Mouse (Mus musculus) intestine, embryonic 16.5 days (tissue): ENCODE data around the gene Fbxo4. TPM values are rescaled to one million over a fixed set of nuclear protein-coding genes. Genes with fewer than 3 reads are reported as not detected.

Experiments
- ATAC-seq: fragments of 200-750 bp; cut with Nextera tagmentation; 2 replicates; pipeline ENCODE4 v1.8.0; 2017; ENCODE audit warnings: moderate TSS enrichment, moderate library complexity
- H3K27ac ChIP-seq: fragments of 300-500 bp; sonication (generic); 2 replicates; pipeline ENCODE4 v1.5.1; 2014; ENCODE audit warnings: mild to moderate bottlenecking, low read length
- H3K27me3 ChIP-seq: fragments of 300-500 bp; sonication (generic); replicated peaks from 2 replicates; pipeline ENCODE4 v1.6.1; 2014; ENCODE audit warnings: low read length, control low read depth, mixed read lengths; ENCODE audit not compliant: control insufficient read depth, insufficient read depth
- H3K36me3 ChIP-seq: fragments of 300-500 bp; sonication (generic); 2 replicates; pipeline ENCODE4 v1.6.1; 2014; ENCODE audit warnings: low read length, control low read depth; ENCODE audit not compliant: control insufficient read depth, insufficient read depth
- H3K4me1 ChIP-seq: fragments of 300-500 bp; sonication (generic); 2 replicates; pipeline ENCODE4 v1.6.1; 2014; ENCODE audit warnings: low read length, control low read depth, mixed read lengths; ENCODE audit not compliant: control insufficient read depth, insufficient read depth
- H3K4me2 ChIP-seq: fragments of 300-500 bp; sonication (generic); 2 replicates; pipeline ENCODE4 v1.6.1; 2014; ENCODE audit warnings: low read depth, low read length, control low read depth
- H3K4me3 ChIP-seq: fragments of 300-500 bp; sonication (generic); 2 replicates; pipeline ENCODE4 v1.5.1; 2014; ENCODE audit warnings: mild to moderate bottlenecking, low read length
- H3K9ac ChIP-seq: fragments of 300-500 bp; sonication (generic); 2 replicates; pipeline ENCODE4 v1.6.1; 2014; ENCODE audit warnings: low read depth, low read length
- H3K9me3 ChIP-seq: fragments of 300-500 bp; sonication (generic); 2 replicates; pipeline ENCODE4 v1.6.1; 2016; ENCODE audit warnings: low read length, control low read depth; ENCODE audit not compliant: control insufficient read depth
- WGBS: fragments of 180-500 bp; shearing (Covaris S2); extraction: QIAGEN DNeasy Blood & Tissue Kit; methylation state at CpG from one replicate; pipeline ENCODE4 v1.1.7; 2014; 5-methylcytosine and 5-hydroxymethylcytosine counted together
- polyA plus RNA-seq: library from polyadenylated mRNA; unstranded; fragments of >200 nt; fragmentation: Nextera tagmentation; extraction: Ambion mirVana; gene quantifications from 2 replicates; pipeline ENCODE4 v1.2.1, GENCODE M21; 2015

The Fbxo4 gene
- 9.5 and 9.7 TPM in 2 replicates for polyA plus RNA-seq

- Histone ChIP-seq H3K27me3 (no peaks in the 10 kb centered on the region), H3K4me3 (peak within 1 kb of the TSS; percentile 70), H3K27ac (peak within 1 kb of the TSS; percentile 98), H3K9ac (peak within 1 kb of the TSS; percentile 96), H3K4me1 (peaks cover 7% of the 10 kb centered on the region; the same call in 1 of the 2 replicates), H3K4me2 (peak within 1 kb of the TSS; percentile 58), H3K36me3 (no peaks in the 10 kb centered on the region; the same call in 1 of the 2 replicates), H3K9me3 (no peaks in the 10 kb centered on the region)
- 1% methylated on average over 58 of the region's 61 CpGs for WGBS
- ATAC-seq: peak; percentile 96
Measured at GRCm38 (mm10) chr15:3979061-3979848, at the start of gene Fbxo4. TSS of gene Fbxo4 (minus strand) at chr15:3979573.

GRCm38 (mm10) chr15:4028960-4029359 lies 49.6 kb upstream of the Fbxo4 start:
- no peaks in the 10 kb centered on the region for H3K36me3 ChIP-seq
- H3K4me2 ChIP-seq: no peak overlapping the region
- ATAC-seq: no peak
- peaks cover 16% of the 10 kb centered on the region for H3K4me1 ChIP-seq
- H3K27ac ChIP-seq: no peak overlapping the region
- no peak overlapping the region for H3K4me3 ChIP-seq
- H3K9me3 ChIP-seq: no peaks in the 10 kb centered on the region
- H3K9ac ChIP-seq: no peak overlapping the region
- H3K27me3 ChIP-seq: no peaks in the 10 kb centered on the region

DNA sequence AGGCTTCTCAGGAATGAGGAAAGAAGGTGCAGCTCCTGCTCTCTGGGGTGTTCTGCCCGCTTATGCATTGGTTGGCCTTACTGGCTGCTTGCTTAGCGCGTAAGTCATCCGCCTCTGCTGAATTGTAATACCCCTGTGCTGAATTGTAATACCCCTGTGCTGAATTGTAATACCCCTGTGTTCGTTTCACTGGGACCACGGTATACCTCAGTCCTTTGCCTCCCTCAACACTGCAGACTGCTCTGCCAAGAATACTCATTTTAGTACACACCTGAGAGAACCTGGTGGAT lies 49.0 kb upstream of the Fbxo4 start:
- 0 out of 2 replicates have a peak overlapping the region, but pooled peaks have one; percentile 20 for H3K9ac ChIP-seq
- H3K9me3 ChIP-seq: no peaks in the 10 kb centered on the region
- no peaks in the 10 kb centered on the region for H3K36me3 ChIP-seq
- no peaks in the 10 kb centered on the region for H3K27me3 ChIP-seq
- WGBS: 77% methylated on average over 6 of the region's 6 CpGs
- no peak overlapping the region for H3K27ac ChIP-seq
- H3K4me1 ChIP-seq: peaks cover 12% of the 10 kb centered on the region
- no peak for ATAC-seq
- no peak overlapping the region for H3K4me2 ChIP-seq
- H3K4me3 ChIP-seq: no peak overlapping the region

- WGBS: 11% methylated on average over 6 of the region's 6 CpGs
- Histone ChIP-seq H3K4me3 (peak overlapping the region; percentile 92), H3K9ac (peak overlapping the region; percentile 91), H3K27ac (peak overlapping the region; percentile 98), H3K36me3 (no peaks in the 10 kb centered on the region), H3K4me1 (peaks cover 12% of the 10 kb centered on the region), H3K9me3 (no peaks in the 10 kb centered on the region), H3K4me2 (peak overlapping the region; percentile 82), H3K27me3 (no peaks in the 10 kb centered on the region)
- ATAC-seq: no peak
Measured at GRCm38 (mm10) chr15:4027671-4028410, 48.5 kb upstream of the Fbxo4 start.

GRCm38 (mm10) chr15:4026831-4027584 lies 47.6 kb upstream of the Fbxo4 start:
- 0% methylated on average over 65 of the region's 65 CpGs for WGBS
- Histone ChIP-seq H3K4me2 (peak overlapping the region; percentile 82), H3K9ac (peak overlapping the region; percentile 91), H3K4me3 (peak overlapping the region; percentile 92), H3K36me3 (no peaks in the 10 kb centered on the region), H3K27me3 (no peaks in the 10 kb centered on the region), H3K27ac (peak overlapping the region; percentile 98), H3K4me1 (peaks cover 12% of the 10 kb centered on the region), H3K9me3 (no peaks in the 10 kb centered on the region)
- ATAC-seq: peak; percentile 83

DNA sequence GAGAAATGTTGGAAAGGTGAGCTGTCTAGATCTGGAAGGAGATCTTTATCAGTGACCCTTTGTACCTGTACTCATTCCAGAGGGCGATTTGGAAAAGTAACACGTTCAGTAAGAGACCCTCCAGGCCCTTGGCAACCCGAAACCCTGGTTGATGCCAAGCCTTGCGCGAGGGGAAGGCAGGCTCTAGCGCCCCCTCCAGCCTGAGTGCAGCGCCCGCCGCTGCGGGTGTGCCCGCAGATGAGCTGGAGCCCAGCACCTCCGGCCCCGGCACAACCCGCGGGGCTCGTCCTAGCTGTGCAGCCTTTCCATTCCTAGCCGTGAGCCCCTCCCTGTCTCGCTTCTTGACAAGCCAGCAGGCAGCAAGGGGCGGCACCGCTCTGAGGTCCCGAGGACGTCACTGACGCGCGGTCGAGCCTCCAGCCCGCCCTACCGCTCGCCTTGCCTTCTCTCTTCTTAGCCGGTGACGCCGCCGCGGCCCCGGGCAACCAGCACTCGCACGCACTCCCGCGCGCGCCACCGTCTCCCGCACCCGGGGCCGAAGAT lies 46.9 kb upstream of the Fbxo4 start, which contains the start of gene Oxct1:
Gene Oxct1, plus strand, starts transcription at position 153 of the 543 bp plus-strand sequence.
- H3K36me3 ChIP-seq: no peaks in the 10 kb centered on the region
- WGBS: under 1% methylated on average over 45 of the region's 45 CpGs
- H3K4me1 ChIP-seq: peaks cover 12% of the 10 kb centered on the region
- peak within 1 kb of the TSS; percentile 91 for H3K9ac ChIP-seq
- H3K9me3 ChIP-seq: no peaks in the 10 kb centered on the region
- peak within 1 kb of the TSS; percentile 98 for H3K27ac ChIP-seq
- peak; percentile 96 for ATAC-seq
- H3K27me3 ChIP-seq: no peaks in the 10 kb centered on the region
- peak within 1 kb of the TSS; percentile 92 for H3K4me3 ChIP-seq
- peak within 1 kb of the TSS; percentile 82 for H3K4me2 ChIP-seq

- no peaks in the 10 kb centered on the region for H3K9me3 ChIP-seq
- peak overlapping the region; percentile 82 for H3K4me2 ChIP-seq
- no peak for ATAC-seq
- H3K27me3 ChIP-seq: no peaks in the 10 kb centered on the region
- H3K9ac ChIP-seq: no peak overlapping the region; the same call in 1 of the 2 replicates
- H3K27ac ChIP-seq: no peak overlapping the region
- peaks cover 12% of the 10 kb centered on the region for H3K4me1 ChIP-seq
- H3K4me3 ChIP-seq: peak overlapping the region; percentile 92; the same call in 1 of the 2 replicates
- WGBS: 69% methylated on average over 11 of the region's 11 CpGs
- no peaks in the 10 kb centered on the region for H3K36me3 ChIP-seq
Measured at GRCm38 (mm10) chr15:4025508-4025904, 46.1 kb upstream of the Fbxo4 start.

DNA sequence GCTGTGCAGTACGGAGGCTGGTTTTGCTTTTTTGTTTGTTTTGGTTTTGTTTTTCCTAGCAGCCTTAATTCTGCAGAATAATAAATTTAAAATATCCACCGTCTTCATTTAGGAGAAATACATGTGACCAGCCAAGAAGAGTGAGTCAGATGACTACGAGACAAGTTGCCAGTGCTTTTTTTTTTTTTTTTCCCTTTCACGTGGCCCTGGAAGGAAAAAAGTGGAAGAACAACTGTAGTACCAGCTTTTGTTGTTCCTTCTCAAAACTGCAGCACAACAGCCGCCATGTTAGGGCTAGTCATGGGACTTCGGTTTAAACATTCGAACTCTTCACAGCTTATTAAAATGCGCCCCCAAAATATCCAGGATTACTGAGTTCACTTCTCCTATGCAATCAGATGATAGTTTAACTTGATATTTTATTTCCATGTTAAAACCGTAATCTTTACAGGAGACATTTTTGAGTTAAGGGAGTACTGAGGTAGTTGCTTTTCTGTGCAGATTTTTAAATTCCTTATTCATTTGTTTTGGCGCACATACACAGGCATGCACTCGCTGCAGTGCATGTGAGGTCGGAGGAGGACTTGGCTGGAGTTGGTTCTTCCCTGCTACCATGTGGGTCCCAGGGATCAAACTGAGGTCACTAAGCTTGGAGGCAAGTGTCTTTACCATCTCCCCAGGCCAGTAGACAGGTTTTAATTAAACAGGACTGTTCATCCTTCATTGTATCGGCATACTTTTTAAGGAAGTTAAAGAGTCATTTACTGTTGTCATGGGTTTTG lies 45.5 kb upstream of the Fbxo4 start:
- no peak for ATAC-seq
- no peak overlapping the region for H3K27ac ChIP-seq
- peaks cover 12% of the 10 kb centered on the region for H3K4me1 ChIP-seq
- H3K4me3 ChIP-seq: no peak overlapping the region
- H3K36me3 ChIP-seq: no peaks in the 10 kb centered on the region
- 86% methylated on average over 13 of the region's 13 CpGs for whole genome bisulfite sequencing
- H3K9me3 ChIP-seq: no peaks in the 10 kb centered on the region
- H3K27me3 ChIP-seq: no peaks in the 10 kb centered on the region
- H3K4me2 ChIP-seq: no peak overlapping the region
- no peak overlapping the region for H3K9ac ChIP-seq
